Mouse (Mus musculus): ENCODE measurements around the gene Trip6. TPM values are rescaled to one million over a fixed set of nuclear protein-coding genes. Genes with fewer than 3 reads are reported as not detected.

The Trip6 gene
- polyA plus RNA-seq, 1 experiment = 0.54 TPM

DNA sequence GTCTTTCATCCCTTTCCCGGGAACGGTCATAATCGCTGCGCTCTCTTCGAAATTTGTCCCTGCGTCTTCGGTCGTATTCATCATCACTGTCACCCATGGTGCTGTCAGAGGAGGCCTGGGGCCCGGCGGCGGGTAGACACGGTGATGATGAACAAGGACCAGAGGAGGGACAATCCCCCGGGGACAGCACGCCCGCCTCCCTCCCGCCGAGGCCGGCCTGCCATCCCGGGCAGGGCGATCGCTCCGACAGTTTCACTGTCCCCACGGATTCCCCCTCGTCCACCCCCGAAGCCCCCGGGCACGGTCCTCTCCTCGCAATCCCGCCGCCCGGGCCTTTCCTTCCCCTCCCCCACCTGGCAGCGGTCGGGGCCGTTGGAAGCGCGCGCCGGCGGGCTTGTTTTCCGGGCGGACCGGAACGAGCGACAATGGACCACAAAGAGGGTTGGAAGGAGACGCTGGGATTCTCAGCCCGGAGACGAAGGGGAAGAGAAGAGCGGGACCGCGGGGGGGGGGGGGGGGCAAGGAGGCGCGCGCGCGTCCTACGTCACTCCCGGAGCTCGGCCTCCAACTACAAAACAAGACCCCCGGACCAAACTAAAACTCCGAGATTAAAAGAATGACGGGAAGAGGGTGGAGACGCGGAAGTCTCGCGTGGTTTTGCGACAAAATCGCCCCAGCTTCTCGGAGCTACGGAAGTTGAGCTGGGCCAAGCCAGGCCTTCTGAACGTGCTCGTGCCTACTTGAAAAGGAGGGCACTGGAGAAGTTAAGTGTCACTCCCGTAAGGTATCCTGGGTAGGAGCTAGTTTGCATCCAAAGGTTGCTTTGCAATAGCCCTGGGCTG is 6.9 kb downstream of the Trip6 start, which contains the start of gene Srrt:
TSS of gene Srrt (minus strand) at position 604 of the 842 bp plus-strand sequence.
- Histone ChIP-seq H3K4me1 (ENCODE audit: control insufficient read depth) (peaks cover 64% of the 10 kb centered on the region), H3K9me3 (ENCODE audit: control insufficient read depth, low read length) (peaks cover 5% of the 10 kb centered on the region), H3K27me3 (ENCODE audit: control insufficient read depth) (no peaks in the 10 kb centered on the region), H3K4me3 (replicated peaks) (peak within 1 kb of the TSS; percentile 94), H3K36me3 (ENCODE audit: control insufficient read depth) (peaks cover 68% of the 10 kb centered on the region)
- TF ChIP-seq TAL1 (IDR thresholded peaks at IDR 0.05; ENCODE audit: low read length) (no peak), GATA1 (IDR thresholded peaks at IDR 0.05; ENCODE audit: low read length) (no peak)

DNA sequence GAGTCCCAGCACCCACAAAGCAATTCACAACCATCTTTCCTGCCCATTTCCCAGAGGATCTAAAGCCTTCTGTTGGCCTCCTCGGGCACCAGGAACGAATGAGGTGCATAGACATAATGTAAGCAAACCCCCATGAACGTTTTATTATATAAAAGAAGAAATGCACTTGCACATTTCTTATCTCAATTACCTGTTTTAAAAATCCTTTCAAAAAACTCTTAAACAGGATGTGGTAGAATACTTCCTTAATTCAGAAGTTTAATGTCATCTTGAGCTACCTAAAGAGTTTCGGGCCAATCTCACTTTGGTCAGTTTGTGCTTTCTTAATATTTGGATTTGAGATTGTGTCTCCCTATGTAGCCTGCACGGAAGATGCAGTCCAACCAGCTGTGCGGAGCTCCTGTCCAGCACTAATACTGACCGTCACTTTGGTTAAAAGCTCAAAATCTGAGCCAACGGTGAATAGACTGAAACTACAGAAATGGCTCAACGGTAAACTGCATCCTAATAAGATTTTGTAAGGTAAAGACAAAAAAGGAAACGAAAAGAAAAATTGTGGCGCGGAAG is 7.7 kb downstream of the Trip6 start:
- H3K4me1 ChIP-seq (ENCODE audit: control insufficient read depth) = peaks cover 63% of the 10 kb centered on the region
- no peak for TF ChIP-seq TAL1 (IDR thresholded peaks at IDR 0.05; ENCODE audit: low read length)
- TF ChIP-seq GATA1 (IDR thresholded peaks at IDR 0.05; ENCODE audit: low read length) = no peak
- peak overlapping the region; percentile 94 for H3K4me3 ChIP-seq (replicated peaks)
- peaks cover 73% of the 10 kb centered on the region for H3K36me3 ChIP-seq (ENCODE audit: control insufficient read depth)
- H3K9me3 ChIP-seq (ENCODE audit: control insufficient read depth, low read length) = peaks cover 5% of the 10 kb centered on the region
- no peaks in the 10 kb centered on the region for H3K27me3 ChIP-seq (ENCODE audit: control insufficient read depth)

DNA sequence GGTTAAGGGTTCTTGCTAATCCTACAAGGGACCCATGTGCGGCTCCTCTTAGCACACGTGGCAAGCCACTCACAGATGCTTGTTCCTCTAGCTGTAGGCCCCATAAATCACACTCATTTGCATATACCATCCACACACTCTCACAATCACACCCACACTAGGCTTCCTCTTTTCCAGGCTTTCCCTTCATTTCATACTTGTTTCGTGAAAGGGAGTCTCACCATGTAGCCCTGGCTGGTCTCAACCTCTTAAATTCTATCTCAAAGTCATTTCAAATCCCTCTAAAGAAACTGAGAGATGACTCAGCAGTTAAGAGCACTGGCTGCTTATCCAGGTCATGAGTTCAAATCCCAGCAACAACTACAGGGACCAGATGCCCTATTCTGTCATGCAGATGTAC is 8.4 kb downstream of the Trip6 start:
- Histone ChIP-seq H3K27me3 (ENCODE audit: control insufficient read depth) (no peaks in the 10 kb centered on the region), H3K36me3 (ENCODE audit: control insufficient read depth) (peaks cover 80% of the 10 kb centered on the region), H3K4me1 (ENCODE audit: control insufficient read depth) (peaks cover 67% of the 10 kb centered on the region), H3K9me3 (ENCODE audit: control insufficient read depth, low read length) (peaks cover 5% of the 10 kb centered on the region), H3K4me3 (replicated peaks) (peak overlapping the region; percentile 94)
- TF ChIP-seq TAL1 (IDR thresholded peaks at IDR 0.05; ENCODE audit: low read length) (no peak), GATA1 (IDR thresholded peaks at IDR 0.05; ENCODE audit: low read length) (no peak)

DNA sequence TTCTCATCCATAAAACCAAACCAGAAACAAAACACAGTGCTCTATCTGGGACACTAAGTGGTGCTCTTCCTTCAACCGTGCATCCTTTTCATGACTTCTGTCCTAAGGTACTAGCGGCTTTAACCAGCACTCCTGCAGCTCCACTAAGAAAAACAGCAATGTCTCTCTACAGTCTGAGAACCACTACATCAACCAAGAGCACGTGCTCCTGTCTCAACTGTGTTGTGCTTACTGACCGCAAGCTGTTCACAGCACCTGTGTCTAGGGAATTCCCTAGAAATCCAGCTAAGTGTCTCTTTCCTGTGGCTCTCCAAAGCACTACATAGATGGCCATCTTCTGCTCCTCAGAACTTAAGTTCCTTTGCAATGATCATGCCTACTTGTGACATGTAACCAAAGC is 9.4 kb downstream of the Trip6 start:
- TF ChIP-seq TAL1 (IDR thresholded peaks at IDR 0.05; ENCODE audit: low read length) (no peak), GATA1 (IDR thresholded peaks at IDR 0.05; ENCODE audit: low read length) (no peak)
- Histone ChIP-seq H3K36me3 (ENCODE audit: control insufficient read depth) (peaks cover 81% of the 10 kb centered on the region), H3K27me3 (ENCODE audit: control insufficient read depth) (no peaks in the 10 kb centered on the region), H3K4me1 (ENCODE audit: control insufficient read depth) (peaks cover 69% of the 10 kb centered on the region), H3K9me3 (ENCODE audit: control insufficient read depth, low read length) (peaks cover 5% of the 10 kb centered on the region), H3K4me3 (replicated peaks) (peak overlapping the region; percentile 94)

DNA sequence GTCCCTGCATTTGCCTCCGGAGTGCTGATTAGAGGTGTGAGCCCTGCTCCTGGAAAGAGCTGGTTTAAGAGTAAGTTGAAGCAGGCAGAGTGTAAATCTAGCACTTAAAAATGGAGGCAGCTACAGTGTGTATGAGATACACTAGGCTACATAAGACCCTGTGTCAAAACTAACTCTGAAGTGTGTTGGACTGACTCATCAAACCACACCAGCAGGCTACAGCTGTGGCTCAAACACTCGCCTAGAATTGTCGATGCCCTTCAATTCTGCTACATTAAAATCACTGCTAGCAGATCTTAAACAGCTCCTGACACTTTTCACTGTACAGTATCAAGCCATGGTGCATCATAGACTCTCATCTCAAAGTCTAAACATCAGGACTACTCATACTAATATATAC is 10.0 kb downstream of the Trip6 start:
- peaks cover 81% of the 10 kb centered on the region for H3K36me3 ChIP-seq (ENCODE audit: control insufficient read depth)
- peak overlapping the region; percentile 94 for H3K4me3 ChIP-seq (replicated peaks)
- H3K4me1 ChIP-seq (ENCODE audit: control insufficient read depth) = peaks cover 72% of the 10 kb centered on the region
- no peaks in the 10 kb centered on the region for H3K27me3 ChIP-seq (ENCODE audit: control insufficient read depth)
- peaks cover 5% of the 10 kb centered on the region for H3K9me3 ChIP-seq (ENCODE audit: control insufficient read depth, low read length)
- TF ChIP-seq GATA1 (IDR thresholded peaks at IDR 0.05; ENCODE audit: low read length) (no peak), TAL1 (IDR thresholded peaks at IDR 0.05; ENCODE audit: low read length) (no peak)

DNA sequence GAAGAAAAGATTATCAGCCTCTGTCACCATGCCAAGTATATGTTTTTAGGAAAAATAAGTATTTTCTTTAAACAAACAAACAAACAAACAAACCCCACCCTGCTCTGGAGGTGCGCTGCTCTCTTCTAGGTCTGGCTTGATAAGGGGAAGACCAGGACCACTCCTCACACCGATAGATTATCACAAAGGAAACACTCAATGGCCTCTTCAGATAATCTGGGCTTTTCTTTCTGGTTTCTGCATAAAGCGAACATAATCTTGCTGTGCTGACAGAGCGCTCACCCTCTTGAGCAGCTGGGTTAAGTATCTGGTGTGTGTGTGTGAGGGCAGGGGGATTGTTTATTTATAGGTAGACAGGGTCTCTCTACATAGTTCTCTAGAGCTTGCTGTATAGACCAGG is 10.6 kb downstream of the Trip6 start:
- H3K4me1 ChIP-seq (ENCODE audit: control insufficient read depth) = peaks cover 68% of the 10 kb centered on the region
- TF ChIP-seq TAL1 (IDR thresholded peaks at IDR 0.05; ENCODE audit: low read length) (no peak), GATA1 (IDR thresholded peaks at IDR 0.05; ENCODE audit: low read length) (no peak)
- H3K9me3 ChIP-seq (ENCODE audit: control insufficient read depth, low read length) = peaks cover 3% of the 10 kb centered on the region
- peaks cover 81% of the 10 kb centered on the region for H3K36me3 ChIP-seq (ENCODE audit: control insufficient read depth)
- H3K27me3 ChIP-seq (ENCODE audit: control insufficient read depth) = no peaks in the 10 kb centered on the region
- no peak overlapping the region for H3K4me3 ChIP-seq (replicated peaks)

DNA sequence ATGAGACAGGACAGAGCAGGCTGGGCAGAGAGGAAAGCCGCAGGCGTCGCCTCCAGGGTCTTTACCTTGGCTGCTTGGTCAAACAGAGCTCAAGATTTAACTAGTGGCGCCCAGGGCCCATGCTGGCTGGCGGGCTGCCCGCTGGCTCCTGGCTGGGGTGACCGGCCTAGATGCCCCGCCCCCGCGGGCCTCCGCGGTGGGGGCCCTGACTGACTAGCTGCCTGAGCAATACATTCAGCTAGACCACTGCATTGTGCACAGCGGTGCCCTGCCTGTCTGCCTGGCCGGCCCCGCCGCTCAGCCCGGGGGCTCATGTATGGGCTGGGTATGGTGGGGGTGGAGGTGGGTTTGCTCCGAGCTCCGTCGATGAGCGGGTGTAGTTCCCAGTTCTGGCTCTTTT is 13.0 kb downstream of the Trip6 start:
- Histone ChIP-seq H3K27me3 (ENCODE audit: control insufficient read depth) (no peaks in the 10 kb centered on the region; the same call in 1 of the 2 replicates), H3K4me3 (replicated peaks) (no peak overlapping the region), H3K9me3 (ENCODE audit: control insufficient read depth, low read length) (no peaks in the 10 kb centered on the region), H3K36me3 (ENCODE audit: control insufficient read depth) (peaks cover 100% of the 10 kb centered on the region), H3K4me1 (ENCODE audit: control insufficient read depth) (peaks cover 63% of the 10 kb centered on the region)
- no peak for TF ChIP-seq GATA1 (IDR thresholded peaks at IDR 0.05; ENCODE audit: low read length)
- TF ChIP-seq TAL1 (IDR thresholded peaks at IDR 0.05; ENCODE audit: low read length) = no peak

DNA sequence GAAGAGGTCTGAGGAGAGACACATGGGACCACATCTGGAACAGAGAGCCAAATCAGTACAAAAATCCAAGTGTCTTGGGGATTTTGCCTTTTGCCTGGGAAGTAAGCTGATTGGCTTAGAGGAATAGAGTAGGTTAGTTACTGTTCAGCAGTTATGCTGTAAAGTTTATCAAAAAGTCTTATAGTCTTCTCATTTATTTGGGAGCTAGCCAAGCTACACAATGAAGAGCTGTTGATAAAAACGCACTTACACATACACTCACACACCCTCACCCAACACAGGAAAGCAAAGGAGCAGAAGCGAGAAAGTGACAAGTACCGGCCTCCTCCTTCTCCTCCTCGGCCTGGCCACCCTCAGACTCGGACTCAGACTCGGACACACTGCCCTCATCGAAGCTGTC is 15.0 kb downstream of the Trip6 start:
- Histone ChIP-seq H3K9me3 (ENCODE audit: control insufficient read depth, low read length) (no peaks in the 10 kb centered on the region), H3K36me3 (ENCODE audit: control insufficient read depth) (peaks cover 98% of the 10 kb centered on the region), H3K4me3 (replicated peaks) (no peak overlapping the region), H3K4me1 (ENCODE audit: control insufficient read depth) (peaks cover 63% of the 10 kb centered on the region), H3K27me3 (ENCODE audit: control insufficient read depth) (no peaks in the 10 kb centered on the region; the same call in 1 of the 2 replicates)
- TF ChIP-seq GATA1 (IDR thresholded peaks at IDR 0.05; ENCODE audit: low read length) (no peak), TAL1 (IDR thresholded peaks at IDR 0.05; ENCODE audit: low read length) (no peak)

DNA sequence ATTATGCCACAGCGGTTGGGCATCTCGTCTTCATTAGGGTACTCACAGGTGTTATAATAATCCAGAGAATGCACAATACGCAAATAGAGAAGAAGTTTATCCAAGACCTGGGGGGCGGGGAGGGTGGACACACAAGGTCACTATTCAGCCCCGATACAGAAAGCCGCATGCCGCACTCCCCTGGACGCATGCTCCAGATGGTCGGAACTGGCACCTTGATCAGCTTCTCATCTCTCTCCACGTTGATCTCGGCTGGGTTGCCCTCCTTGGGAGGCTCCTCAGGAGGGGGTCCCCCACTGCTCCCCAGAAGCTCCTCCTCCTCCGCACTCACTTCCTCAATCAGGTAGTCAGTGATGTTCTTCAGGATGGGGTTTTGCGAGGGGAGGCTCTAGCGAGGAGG is 17.1 kb downstream of the Trip6 start:
- H3K36me3 ChIP-seq (ENCODE audit: control insufficient read depth) = peaks cover 84% of the 10 kb centered on the region
- no peaks in the 10 kb centered on the region; the same call in 1 of the 2 replicates for H3K27me3 ChIP-seq (ENCODE audit: control insufficient read depth)
- TF ChIP-seq TAL1 (IDR thresholded peaks at IDR 0.05; ENCODE audit: low read length) = no peak
- no peak for TF ChIP-seq GATA1 (IDR thresholded peaks at IDR 0.05; ENCODE audit: low read length)
- H3K4me1 ChIP-seq (ENCODE audit: control insufficient read depth) = peaks cover 63% of the 10 kb centered on the region
- H3K9me3 ChIP-seq (ENCODE audit: control insufficient read depth, low read length) = no peaks in the 10 kb centered on the region
- no peak overlapping the region for H3K4me3 ChIP-seq (replicated peaks)
